Mouse (Mus musculus) neural tube, embryonic 14.5 days (tissue): Measurements from ENCODE around the gene Gtf2i. TPM values are rescaled to one million over a fixed set of nuclear protein-coding genes. Genes with fewer than 3 reads are reported as not detected.
A peak's percentile ranks its signal among the peaks of the same experiment; 100 is the strongest.
"Not testable (repeated sequence)": the region's sequence is repeated elsewhere in the genome, so short reads cannot be mapped to it uniquely, and the experiment has no call there.

Experiments
- ATAC-seq: fragments of 200-750 bp; cut with Nextera tagmentation; 2 replicates; pipeline ENCODE4 v1.8.0; 2017; ENCODE audit warnings: low read depth, mild to moderate bottlenecking, moderate TSS enrichment, moderate library complexity
- H3K27ac ChIP-seq: fragments of 300-500 bp; sonication (generic); 2 replicates; pipeline ENCODE4 v1.5.1; 2014; ENCODE audit warnings: low read depth, mild to moderate bottlenecking, control low read depth, low read length, moderate library complexity, mixed read lengths
- H3K27me3 ChIP-seq: fragments of 300-500 bp; sonication (generic); 2 replicates; pipeline ENCODE4 v1.6.1; 2014; ENCODE audit warnings: low read length; ENCODE audit not compliant: control insufficient read depth, insufficient read depth
- H3K36me3 ChIP-seq: fragments of 300-500 bp; sonication (generic); 2 replicates; pipeline ENCODE4 v1.6.1; 2014; ENCODE audit warnings: low read length, mixed read lengths; ENCODE audit not compliant: control insufficient read depth, insufficient read depth
- H3K4me1 ChIP-seq: fragments of 300-500 bp; sonication (generic); 2 replicates; pipeline ENCODE4 v1.6.1; 2014; ENCODE audit warnings: low read length; ENCODE audit not compliant: control insufficient read depth, insufficient read depth
- H3K4me2 ChIP-seq: fragments of 300-500 bp; sonication (generic); 2 replicates; pipeline ENCODE4 v1.6.1; 2014; ENCODE audit warnings: mild to moderate bottlenecking, low read depth, low read length, control low read depth
- H3K4me3 ChIP-seq: fragments of 300-500 bp; sonication (generic); 2 replicates; pipeline ENCODE4 v1.5.1; 2014; ENCODE audit warnings: low read depth, low read length, control low read depth, mixed read lengths
- H3K9ac ChIP-seq: fragments of 300-500 bp; sonication (generic); replicated peaks from 2 replicates; pipeline ENCODE4 v1.6.1; 2014; ENCODE audit warnings: low read depth, mild to moderate bottlenecking, control low read depth, low read length, mixed read lengths
- H3K9me3 ChIP-seq: fragments of 300-500 bp; sonication (generic); 2 replicates; pipeline ENCODE4 v1.6.1; 2016; ENCODE audit warnings: low read length; ENCODE audit not compliant: control insufficient read depth
- WGBS: fragments of 180-500 bp; shearing (Covaris S2); extraction: QIAGEN DNeasy Blood & Tissue Kit; methylation state at CpG from one replicate; pipeline ENCODE4 v1.1.7; 2014; 5-methylcytosine and 5-hydroxymethylcytosine counted together
- polyA plus RNA-seq: library from polyadenylated mRNA; unstranded; fragments of >200 nt; fragmentation: Nextera tagmentation; extraction: Ambion mirVana; gene quantifications from 2 replicates; pipeline ENCODE4 v1.2.1, GENCODE M21; 2014

The Gtf2i gene
- 111 and 141 TPM in 2 replicates for polyA plus RNA-seq

DNA sequence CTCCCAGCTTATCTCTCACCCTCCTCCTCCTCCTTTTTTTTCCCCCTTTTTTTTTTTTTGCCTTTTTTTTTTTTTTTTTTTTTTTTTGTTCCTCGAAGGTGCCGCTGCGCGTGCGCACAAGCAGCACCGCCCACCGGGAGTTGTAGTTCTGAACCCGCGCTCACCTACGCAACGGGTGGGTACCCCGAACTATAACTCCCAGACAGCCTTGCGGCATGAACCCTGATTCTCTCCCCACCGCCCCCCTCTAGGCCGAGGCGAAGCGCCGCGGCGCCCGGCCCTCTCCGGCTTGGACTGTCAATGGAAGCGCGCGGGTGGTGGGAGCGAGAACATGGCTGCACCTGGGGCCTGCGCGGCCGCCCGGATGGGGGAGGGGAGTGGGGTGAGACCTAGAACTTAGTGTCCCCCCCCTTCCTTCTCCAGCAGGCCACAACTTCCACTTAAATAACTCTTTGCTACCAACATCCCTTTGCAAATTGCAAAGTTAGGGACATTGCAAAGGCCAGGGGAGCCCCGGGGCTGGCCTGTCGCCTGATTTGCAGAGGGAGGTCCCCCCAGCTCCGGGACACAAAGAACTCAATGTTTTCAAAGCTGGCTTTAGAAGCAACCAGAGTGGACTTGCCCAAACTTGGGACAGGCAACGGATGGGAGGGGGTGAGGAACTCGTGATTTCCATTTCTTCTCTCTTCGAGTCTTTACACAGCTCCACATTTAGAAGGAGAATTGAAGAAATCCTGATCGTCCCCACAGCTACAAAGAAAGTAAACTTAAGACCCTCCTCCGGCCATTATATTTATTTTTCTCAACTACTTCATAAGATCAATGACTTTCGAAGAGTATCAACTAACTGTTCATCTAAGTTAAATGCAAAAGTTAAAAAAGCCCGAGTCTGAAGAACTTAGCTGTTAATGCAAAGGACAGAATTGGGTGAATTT lies at the start of gene Gtf2i:
TSS of gene Gtf2i (minus strand) at position 73 of the 935 bp plus-strand sequence.
- WGBS: under 1% methylated on average over 40 of the region's 40 CpGs
- H3K9me3 ChIP-seq: no peaks in the 10 kb centered on the region
- peak within 1 kb of the TSS; percentile 85 for H3K4me3 ChIP-seq
- H3K36me3 ChIP-seq: peaks cover 8% of the 10 kb centered on the region
- H3K9ac ChIP-seq: peak within 1 kb of the TSS; percentile 99
- ATAC-seq: peak; percentile 93
- peak within 1 kb of the TSS; percentile 100 for H3K27ac ChIP-seq
- peaks cover 10% of the 10 kb centered on the region for H3K4me1 ChIP-seq
- no peaks in the 10 kb centered on the region for H3K27me3 ChIP-seq
- H3K4me2 ChIP-seq: peak within 1 kb of the TSS; percentile 78

DNA sequence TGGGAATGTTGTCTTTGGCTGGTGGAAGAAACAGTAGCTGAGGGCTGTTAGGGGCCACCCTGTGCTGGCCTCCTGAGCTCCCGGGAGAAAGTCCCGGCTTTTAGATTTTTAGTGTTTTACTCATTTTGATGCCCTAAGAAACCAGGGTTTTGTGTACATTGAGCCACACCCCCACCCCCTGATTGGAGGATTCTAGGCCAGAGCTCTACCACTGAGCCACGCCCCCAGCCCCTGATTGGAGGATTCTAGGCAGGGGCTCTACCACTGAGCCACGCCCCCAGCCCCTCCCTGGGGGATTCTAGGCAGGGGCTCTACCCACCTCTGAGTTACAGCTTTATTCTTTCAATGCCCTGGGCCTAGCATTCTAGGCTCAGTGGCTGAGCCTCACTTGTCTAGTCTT lies 44.5 kb upstream of the Gtf2i start:
- H3K9ac ChIP-seq: no peak overlapping the region
- no peaks in the 10 kb centered on the region for H3K27me3 ChIP-seq
- H3K27ac ChIP-seq: no peak overlapping the region
- 96% methylated on average over 4 of the region's 4 CpGs for WGBS
- peaks cover 26% of the 10 kb centered on the region; the same call in 1 of the 2 replicates for H3K36me3 ChIP-seq
- no peak for ATAC-seq
- H3K4me1 ChIP-seq: no peaks in the 10 kb centered on the region
- H3K4me3 ChIP-seq: no peak overlapping the region
- H3K4me2 ChIP-seq: no peak overlapping the region
- no peaks in the 10 kb centered on the region for H3K9me3 ChIP-seq

DNA sequence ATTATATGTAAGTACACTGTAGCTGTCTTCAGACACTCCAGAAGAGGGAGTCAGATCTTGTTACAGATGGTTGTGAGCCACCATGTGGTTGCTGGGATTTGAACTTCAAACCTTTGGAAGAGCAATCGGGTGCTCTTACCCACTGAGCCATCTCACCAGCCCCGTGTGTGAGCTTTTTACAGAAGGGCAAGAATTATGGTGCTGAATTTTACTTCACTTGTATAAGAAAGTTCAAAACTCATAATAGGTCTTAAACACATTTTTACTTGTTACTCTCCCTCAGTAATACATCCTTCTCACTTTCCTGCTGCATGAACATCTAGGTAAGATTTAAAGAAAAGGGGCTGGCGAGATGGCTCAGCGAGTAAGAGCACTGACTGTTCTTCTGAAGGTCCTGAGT lies 40.8 kb upstream of the Gtf2i start:
- H3K9ac ChIP-seq, H3K27me3 ChIP-seq, H3K4me2 ChIP-seq, H3K4me3 ChIP-seq, H3K4me1 ChIP-seq, ATAC-seq, H3K9me3 ChIP-seq, H3K27ac ChIP-seq: not testable (repeated sequence)
- H3K36me3 ChIP-seq: peaks cover 14% of the 10 kb centered on the region; the same call in 1 of the 2 replicates
- 93% methylated on average over 4 of the region's 4 CpGs for WGBS

DNA sequence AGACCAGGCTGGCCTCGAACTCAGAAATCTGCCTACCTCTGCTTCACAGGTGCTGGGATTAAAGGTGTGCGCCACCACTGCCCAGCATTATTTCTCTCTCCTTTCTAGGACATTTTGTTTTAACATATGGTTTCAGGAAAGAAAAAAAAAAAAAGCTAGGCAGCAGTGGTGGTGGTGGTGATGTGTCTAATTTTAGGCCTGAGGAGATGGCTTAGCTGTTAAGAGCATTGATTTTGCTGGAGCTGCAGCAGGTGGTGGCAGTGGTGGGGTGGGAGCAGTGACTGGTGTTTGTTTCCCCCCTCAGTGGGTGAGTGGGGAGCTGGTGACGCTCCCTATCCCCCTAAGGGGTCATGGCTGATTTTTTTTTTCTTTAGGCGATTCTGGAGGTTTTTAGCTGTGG lies 38.6 kb upstream of the Gtf2i start:
- no peak overlapping the region for H3K27ac ChIP-seq
- WGBS: 76% methylated on average over 4 of the region's 4 CpGs
- H3K4me1 ChIP-seq: no peaks in the 10 kb centered on the region
- H3K4me3 ChIP-seq: no peak overlapping the region
- no peaks in the 10 kb centered on the region for H3K9me3 ChIP-seq
- H3K4me2 ChIP-seq: no peak overlapping the region
- H3K9ac ChIP-seq: no peak overlapping the region
- no peaks in the 10 kb centered on the region for H3K27me3 ChIP-seq
- H3K36me3 ChIP-seq: peaks cover 3% of the 10 kb centered on the region; the same call in 1 of the 2 replicates
- ATAC-seq: no peak

DNA sequence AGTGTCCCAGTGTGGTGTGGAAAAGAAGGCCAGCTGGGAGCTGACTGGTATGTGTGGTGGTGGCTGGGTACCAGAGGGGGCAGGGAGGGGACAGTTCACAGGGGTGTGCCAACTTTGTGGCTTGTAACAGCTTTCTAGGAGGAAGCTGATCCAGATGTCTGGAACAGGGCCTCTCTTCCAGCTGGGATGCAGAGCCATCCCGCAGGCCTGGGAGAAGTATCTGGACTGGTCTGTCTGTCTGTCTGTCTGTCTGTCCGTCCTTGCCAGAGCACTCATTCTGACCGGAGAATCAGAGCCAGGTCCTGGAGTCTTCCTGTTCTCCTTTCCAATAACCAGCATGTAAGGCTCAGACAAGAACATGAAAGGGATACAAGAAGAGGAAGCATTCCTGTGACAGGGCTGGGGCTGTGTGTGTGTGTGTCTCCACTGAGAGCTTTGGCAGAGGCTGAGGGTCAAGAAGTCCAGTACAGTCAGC lies 38.0 kb upstream of the Gtf2i start:
- Histone ChIP-seq H3K9me3 (no peaks in the 10 kb centered on the region), H3K4me1 (no peaks in the 10 kb centered on the region), H3K27ac (no peak overlapping the region), H3K36me3 (no peaks in the 10 kb centered on the region), H3K9ac (no peak overlapping the region), H3K27me3 (no peaks in the 10 kb centered on the region), H3K4me2 (no peak overlapping the region), H3K4me3 (no peak overlapping the region)
- 75% methylated on average over 3 of the region's 3 CpGs for WGBS
- ATAC-seq: no peak

DNA sequence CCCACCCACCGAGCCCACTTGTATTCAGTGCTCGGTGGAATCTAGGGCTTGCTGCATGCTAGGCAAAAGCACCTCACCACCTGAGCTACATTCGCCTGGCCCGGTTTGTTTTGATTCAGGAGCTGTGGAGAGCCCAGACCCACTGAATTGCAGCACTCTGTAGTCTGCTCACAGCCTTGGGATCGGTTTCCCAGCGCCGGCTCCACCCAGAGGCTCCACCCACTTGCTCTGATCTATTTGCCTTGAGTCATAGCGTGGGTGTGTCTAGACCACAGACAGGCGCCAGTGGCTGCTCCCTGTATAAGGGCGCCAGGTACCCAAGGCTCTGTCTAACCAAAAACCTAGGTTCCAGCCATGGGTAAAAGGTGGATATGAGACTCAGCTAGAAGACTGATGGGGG lies 36.1 kb upstream of the Gtf2i start:
- Histone ChIP-seq H3K4me2 (no peak overlapping the region; the same call in 1 of the 2 replicates), H3K9ac (no peak overlapping the region), H3K27ac (no peak overlapping the region), H3K27me3 (no peaks in the 10 kb centered on the region), H3K4me1 (no peaks in the 10 kb centered on the region), H3K4me3 (no peak overlapping the region), H3K9me3 (no peaks in the 10 kb centered on the region), H3K36me3 (no peaks in the 10 kb centered on the region)
- 18% methylated on average over 10 of the region's 10 CpGs for WGBS
- ATAC-seq: peak; percentile 66

DNA sequence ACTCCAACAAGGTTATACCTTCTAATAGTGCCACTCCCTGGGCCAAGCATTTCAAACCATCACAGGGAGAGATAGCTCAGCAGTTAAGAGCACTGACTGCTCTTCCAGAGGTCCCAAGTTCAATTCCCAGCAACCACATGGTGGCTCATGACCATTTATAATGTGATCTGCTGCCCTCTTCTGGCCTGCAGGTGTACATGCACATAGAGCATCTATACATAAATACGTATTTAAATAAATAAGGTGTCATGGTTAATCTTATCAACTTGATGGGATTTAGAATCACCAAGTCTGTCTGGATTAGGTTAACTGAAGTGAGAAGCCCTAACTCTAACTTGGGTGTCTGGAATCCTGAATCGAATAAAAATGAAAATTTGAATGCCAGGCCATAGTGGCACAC lies 32.5 kb upstream of the Gtf2i start:
- Histone ChIP-seq H3K36me3 (no peaks in the 10 kb centered on the region), H3K27ac (no peak overlapping the region), H3K4me1 (no peaks in the 10 kb centered on the region), H3K9me3 (no peaks in the 10 kb centered on the region), H3K4me2 (no peak overlapping the region), H3K4me3 (no peak overlapping the region), H3K9ac (no peak overlapping the region), H3K27me3 (no peaks in the 10 kb centered on the region)
- WGBS: 83% methylated on average over 2 of the region's 2 CpGs
- ATAC-seq: no peak

DNA sequence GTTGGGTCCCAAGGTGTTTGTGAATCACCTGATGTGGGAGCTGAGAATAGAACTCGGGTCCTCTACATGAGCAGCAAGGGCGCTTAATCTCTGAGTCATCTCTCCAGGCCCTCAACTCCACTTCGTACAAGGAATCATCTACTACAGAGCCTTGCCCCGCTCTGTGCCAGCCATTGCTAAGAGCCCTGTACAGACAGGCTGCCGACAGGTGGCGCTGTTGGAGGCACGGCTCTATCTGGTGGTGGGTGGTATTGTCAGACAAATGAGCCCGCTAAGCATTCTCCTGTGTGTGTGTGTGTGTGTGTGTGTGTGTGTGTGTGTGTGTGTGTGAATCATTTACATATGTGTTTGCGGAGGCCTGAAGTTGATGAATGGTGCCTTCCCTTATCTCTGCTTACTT lies 30.9 kb upstream of the Gtf2i start:
- H3K9ac ChIP-seq: no peak overlapping the region
- H3K36me3 ChIP-seq: no peaks in the 10 kb centered on the region
- no peak overlapping the region for H3K27ac ChIP-seq
- no peaks in the 10 kb centered on the region for H3K9me3 ChIP-seq
- no peak overlapping the region for H3K4me2 ChIP-seq
- H3K4me3 ChIP-seq: no peak overlapping the region
- no peak for ATAC-seq
- no peaks in the 10 kb centered on the region for H3K27me3 ChIP-seq
- H3K4me1 ChIP-seq: no peaks in the 10 kb centered on the region
- WGBS: 87% methylated on average over 9 of the region's 9 CpGs

DNA sequence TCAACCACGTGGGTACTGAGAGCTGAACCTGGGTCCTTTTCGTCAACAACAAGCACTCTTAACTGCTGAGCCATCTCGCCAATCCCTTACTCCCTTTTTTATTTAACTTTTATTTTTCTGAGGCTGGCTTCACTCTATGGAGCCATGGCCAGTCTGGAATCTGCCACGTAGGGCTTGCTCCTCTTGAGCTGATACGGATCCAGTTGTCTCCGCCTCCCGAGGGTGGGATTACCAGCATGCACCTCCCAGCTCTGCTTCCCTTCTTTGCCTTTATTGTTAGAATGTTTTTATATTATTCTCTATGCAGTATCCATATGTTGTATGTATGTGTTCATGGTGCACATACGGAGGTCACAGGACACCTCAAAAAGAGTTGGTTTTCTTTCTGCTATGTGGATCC lies 29.5 kb upstream of the Gtf2i start:
- no peaks in the 10 kb centered on the region for H3K4me1 ChIP-seq
- no peak for ATAC-seq
- H3K9me3 ChIP-seq: no peaks in the 10 kb centered on the region
- no peaks in the 10 kb centered on the region for H3K36me3 ChIP-seq
- no peak overlapping the region for H3K4me3 ChIP-seq
- WGBS: 85% methylated on average over 8 of the region's 8 CpGs
- no peaks in the 10 kb centered on the region for H3K27me3 ChIP-seq
- no peak overlapping the region for H3K9ac ChIP-seq
- H3K27ac ChIP-seq: no peak overlapping the region
- H3K4me2 ChIP-seq: no peak overlapping the region
